8 mouse cellular contexts compared by ENCODE assay signal in genomic region chr11:105549164-105550121, GRCm38 (mm10). TPM values are rescaled to one million over a fixed set of nuclear protein-coding genes. Genes with fewer than 3 reads are reported as not detected.
DNase-seq lines count a peak whose midpoint lies in the region; ATAC-seq lines count a peak whose summit lies in the region.

No protein-coding gene starts in this region.

- intact Hi-C loops in heart, postnatal 10 days (cut with DNase I) = no loop called here

- ATAC-seq in inflammation-experienced regulatory T-cells, adult 6 months = no peak

- peak; percentile 46 for DNase-seq in heart, postnatal 10 days
- no peak for DNase-seq in heart, adult 8-10 months (ENCODE audit: low spot score)
- peak; percentile 78 for DNase-seq in adrenal gland, postnatal 10 days
- DNase-seq in kidney, adult 8-10 months = peak; percentile 77 to 83
- peak; percentile 81 for DNase-seq in lung, postnatal 10 days
- DNase-seq in thymus, postnatal 0 days (ENCODE audit: low spot score) = no peak
- no peak for DNase-seq in thymus, postnatal 25 days

RNA-seq across cellular contexts. Expression of gene Tanc2, which starts 40.3 kb away (rescaled TPM):
- total RNA-seq in heart, postnatal 10 days (2021) = 10 to 100 TPM; 34.6 to 35.5 TPM
- total RNA-seq in heart, adult 8-10 months (2022) = 10 to 100 TPM; 10.3 to 15.8 (median 12.1) TPM
- total RNA-seq in adrenal gland, postnatal 10 days (2021) = 10 to 100 TPM; 15.2 to 28.3 TPM
- 0.96 and 1.1 TPM in 2 replicates for polyA plus RNA-seq in thymus, postnatal 0 days (2015; fragmentation: Nextera tagmentation; extraction: Ambion mirVana)
- 1 to 10 TPM in 1 of 3 experiments, under 1 TPM in 2; 0.14 to 1.1 (median 0.27) TPM for polyA plus RNA-seq in inflammation-experienced regulatory T-cells, adult 6 months (2017; shearing (Covaris generic))

Comparison
In these comparisons a context has a peak if more than half of its experiments do, and no peak if none do; other contexts are left out.
1. DNase-seq: peak in heart, postnatal 10 days (2 of 2), adrenal gland, postnatal 10 days (single experiment), kidney, adult 8-10 months (2 of 2) and lung, postnatal 10 days (single experiment); none in heart, adult 8-10 months (single experiment), thymus, postnatal 0 days (single experiment) and thymus, postnatal 25 days (single experiment).